Mouse (Mus musculus) bone marrow, adult 2 months (tissue): ENCODE data around the gene Mospd1.

Experiments used
- CTCF ChIP-seq: fragments of 200-500 bp; IDR thresholded peaks from 2 replicates; pipeline ENCODE4 v1.5.1; 2011; ENCODE audit warnings: low read length, control low read depth; ENCODE audit not compliant: control insufficient read depth, insufficient read depth
- POLR2A ChIP-seq: fragments of 200-500 bp; IDR thresholded peaks from 2 replicates; pipeline ENCODE4 v1.6.1; 2011; ENCODE audit warnings: low read depth, mild to moderate bottlenecking, control low read depth, low read length, borderline replicate concordance; ENCODE audit not compliant: control insufficient read depth

DNA sequence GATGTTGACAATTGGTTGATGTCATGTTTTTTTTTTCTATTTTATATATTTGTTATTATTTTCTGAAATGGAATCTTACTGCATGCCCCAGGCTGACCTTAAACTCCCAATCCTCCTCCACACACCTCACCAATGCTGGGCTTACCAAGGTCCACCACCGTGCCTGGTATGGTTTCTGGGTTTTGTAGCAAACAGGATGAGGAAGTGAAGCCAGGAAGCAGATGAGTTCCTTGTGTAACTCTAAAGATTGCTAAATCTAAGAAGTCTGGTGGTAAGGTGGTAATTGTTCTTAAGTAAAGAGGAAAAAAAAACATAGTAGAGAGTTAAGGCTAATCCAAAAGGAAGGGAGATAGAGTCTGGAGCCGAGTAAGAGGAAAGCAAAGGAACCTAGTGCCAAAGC lies 49.7 kb downstream of the Mospd1 start:
- TF ChIP-seq POLR2A: no peak
- TF ChIP-seq CTCF: no peak
